Mouse (Mus musculus): ENCODE measurements around the gene Vmn1r215.

GRCm38 (mm10) chr13:23094386-23094785 is 26.6 kb downstream of the Vmn1r215 start:
- TF ChIP-seq CTCF (IDR thresholded peaks at IDR 0.05 in 2 of 3, conservative IDR thresholded peaks at IDR 0.05 in 1 of 3; ENCODE audit: control insufficient read depth in 1 of 3, insufficient read depth in 1 of 3, low read depth in 2 of 3, low read length in 3 of 3, poor library complexity in 1 of 3, severe bottlenecking in 1 of 3) (no peak), ZNF384 (IDR thresholded peaks at IDR 0.05; ENCODE audit: low read depth, low read length) (no peak), POLR2A (IDR thresholded peaks at IDR 0.05; ENCODE audit: control insufficient read depth in 1 of 2, insufficient read depth in 1 of 2, low read depth in 1 of 2, low read length in 2 of 2, poor library complexity in 1 of 2) (no peak), RAD21 (IDR thresholded peaks at IDR 0.05; ENCODE audit: low read depth, low read length) (no peak), MAFK (IDR thresholded peaks at IDR 0.05; ENCODE audit: borderline replicate concordance, low read depth, low read length) (no peak), USF1 (IDR thresholded peaks at IDR 0.05; ENCODE audit: low read depth, low read length) (no peak), ZKSCAN1 (IDR thresholded peaks at IDR 0.05; ENCODE audit: low read depth, low read length) (no peak), HCFC1 (IDR thresholded peaks at IDR 0.05; ENCODE audit: low read depth, low read length) (no peak)

Data from MEL (cell line).